Mouse (Mus musculus): Measurements from ENCODE around the gene Sprr2d. TPM values are rescaled to one million over a fixed set of nuclear protein-coding genes. Genes with fewer than 3 reads are reported as not detected.

Gene Sprr2d
- polyA plus RNA-seq (2016; fragmentation: Nextera tagmentation; extraction: Ambion mirVana): not detected in 2 replicates

GRCm38 (mm10) chr3:92338840-92339239 lies at the start of gene Sprr2d:
Sprr2d (plus strand) TSS chr3:92339140.
- Histone ChIP-seq H3K27ac (replicated peaks) (no peak within 1 kb of the TSS), H3K4me3 (no peak within 1 kb of the TSS), H3K36me3 (replicated peaks) (no peaks in the 10 kb centered on the region), H3K9me3 (no peaks in the 10 kb centered on the region), H3K27me3 (replicated peaks; ENCODE audit: low read depth, poor library complexity, severe bottlenecking) (no peaks in the 10 kb centered on the region), H3K4me1 (no peaks in the 10 kb centered on the region)
- DNase-seq (ENCODE audit: low spot score): no peak
- WGBS: 90% methylated on average over 5 of the region's 5 CpGs

DNA sequence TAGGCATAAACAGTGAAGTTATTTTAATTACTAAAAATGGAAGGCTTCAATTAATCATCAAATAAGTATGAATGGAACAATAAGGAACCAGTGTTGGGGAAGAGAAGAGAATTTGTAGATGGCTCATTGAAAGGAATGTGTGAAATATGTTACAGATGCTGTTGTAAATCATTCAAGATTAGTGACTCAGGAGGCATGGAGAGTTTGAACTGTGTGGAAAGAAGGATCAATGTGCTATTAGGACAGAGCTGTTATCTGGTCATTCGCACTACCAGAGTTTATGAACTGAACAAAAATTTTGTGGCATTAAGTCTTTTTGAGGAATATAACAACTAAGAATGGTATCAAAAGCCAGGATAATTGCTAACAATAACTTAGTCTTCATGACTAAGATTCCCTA lies 31.5 kb upstream of the Sprr2d start:
- WGBS: 94% methylated on average over 1 of the region's 1 CpGs
- no peak for DNase-seq (ENCODE audit: low spot score)
- H3K36me3 ChIP-seq (replicated peaks): no peaks in the 10 kb centered on the region
- H3K4me1 ChIP-seq: no peaks in the 10 kb centered on the region
- no peak overlapping the region for H3K27ac ChIP-seq (replicated peaks)
- no peak overlapping the region for H3K4me3 ChIP-seq
- no peaks in the 10 kb centered on the region for H3K9me3 ChIP-seq
- H3K27me3 ChIP-seq (replicated peaks; ENCODE audit: low read depth, poor library complexity, severe bottlenecking): no peaks in the 10 kb centered on the region

GRCm38 (mm10) chr3:92316320-92316719 lies 22.6 kb upstream of the Sprr2d start, which contains the start of gene Sprr2b:
Sprr2b (plus strand) TSS chr3:92316620.
- 75% methylated on average over 2 of the region's 2 CpGs for WGBS
- no peak for DNase-seq (ENCODE audit: low spot score)
- Histone ChIP-seq H3K9me3 (no peaks in the 10 kb centered on the region), H3K36me3 (replicated peaks) (no peaks in the 10 kb centered on the region), H3K4me1 (no peaks in the 10 kb centered on the region), H3K4me3 (no peak within 1 kb of the TSS), H3K27me3 (replicated peaks; ENCODE audit: low read depth, poor library complexity, severe bottlenecking) (no peaks in the 10 kb centered on the region), H3K27ac (replicated peaks) (no peak within 1 kb of the TSS)

DNA sequence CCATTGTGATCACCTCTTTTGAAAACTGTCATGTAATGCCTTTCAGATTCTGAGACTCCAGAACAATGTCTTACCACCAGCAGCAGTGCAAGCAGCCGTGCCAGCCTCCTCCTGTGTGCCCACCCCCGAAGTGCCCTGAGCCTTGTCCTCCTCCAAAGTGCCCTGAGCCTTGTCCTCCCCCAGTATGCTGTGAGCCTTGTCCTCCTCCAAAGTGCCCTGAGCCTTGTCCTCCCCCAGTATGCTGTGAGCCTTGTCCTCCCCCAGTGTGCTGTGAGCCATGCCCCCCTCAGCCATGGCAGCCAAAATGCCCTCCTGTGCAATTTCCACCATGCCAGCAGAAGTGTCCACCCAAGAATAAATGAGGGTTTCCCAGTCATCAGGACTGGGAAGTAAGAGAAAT lies 21.6 kb upstream of the Sprr2d start:
- no peaks in the 10 kb centered on the region for H3K36me3 ChIP-seq (replicated peaks)
- H3K27ac ChIP-seq (replicated peaks): no peak overlapping the region
- H3K4me3 ChIP-seq: no peak overlapping the region
- no peak for DNase-seq (ENCODE audit: low spot score)
- no peaks in the 10 kb centered on the region for H3K27me3 ChIP-seq (replicated peaks; ENCODE audit: low read depth, poor library complexity, severe bottlenecking)
- WGBS: 80% methylated on average over 2 of the region's 2 CpGs
- H3K4me1 ChIP-seq: no peaks in the 10 kb centered on the region
- no peaks in the 10 kb centered on the region for H3K9me3 ChIP-seq

- 84% methylated on average over 1 of the region's 1 CpGs for WGBS
- Histone ChIP-seq H3K4me1 (no peaks in the 10 kb centered on the region), H3K27me3 (replicated peaks; ENCODE audit: low read depth, poor library complexity, severe bottlenecking) (no peaks in the 10 kb centered on the region), H3K9me3 (no peaks in the 10 kb centered on the region), H3K27ac (replicated peaks) (no peak overlapping the region), H3K4me3 (no peak overlapping the region), H3K36me3 (replicated peaks) (no peaks in the 10 kb centered on the region)
- no peak for DNase-seq (ENCODE audit: low spot score)
Measured at GRCm38 (mm10) chr3:92336278-92336677, 2.7 kb upstream of the Sprr2d start.

DNA sequence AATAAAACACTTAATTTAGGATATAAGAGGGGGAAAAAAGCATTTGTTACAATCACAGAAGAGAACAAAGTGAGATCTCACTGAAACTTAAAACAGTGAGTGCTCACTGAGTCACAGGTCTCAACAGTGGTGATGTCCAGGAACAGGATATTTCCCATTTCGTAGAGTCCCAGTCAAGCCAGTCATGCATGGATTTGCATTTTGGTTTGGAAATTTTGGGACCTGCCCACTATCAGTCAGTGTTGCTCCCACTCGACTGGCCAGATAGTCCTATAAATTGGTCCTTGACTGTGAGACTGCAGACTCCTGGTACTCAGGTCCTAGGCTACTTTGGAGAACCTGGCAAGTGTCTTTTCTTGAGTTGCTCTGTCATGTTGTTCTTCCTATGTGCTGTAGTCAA lies 12.9 kb downstream of the Sprr2d start, which contains the start of gene Sprr2e:
Gene Sprr2e, plus strand, starts transcription at position 301 of the 400 bp plus-strand sequence.
- DNase-seq (ENCODE audit: low spot score): no peak
- Histone ChIP-seq H3K9me3 (no peaks in the 10 kb centered on the region), H3K36me3 (replicated peaks) (no peaks in the 10 kb centered on the region), H3K27me3 (replicated peaks; ENCODE audit: low read depth, poor library complexity, severe bottlenecking) (no peaks in the 10 kb centered on the region), H3K4me1 (no peaks in the 10 kb centered on the region), H3K27ac (replicated peaks) (no peak within 1 kb of the TSS), H3K4me3 (no peak within 1 kb of the TSS)
- WGBS: 89% methylated on average over 2 of the region's 2 CpGs

GRCm38 (mm10) chr3:92361619-92362018 lies 22.7 kb downstream of the Sprr2d start:
- no peaks in the 10 kb centered on the region for H3K4me1 ChIP-seq
- H3K4me3 ChIP-seq: no peak overlapping the region
- H3K9me3 ChIP-seq: no peaks in the 10 kb centered on the region; the same call in 1 of the 2 replicates
- no peak for DNase-seq (ENCODE audit: low spot score)
- no peaks in the 10 kb centered on the region for H3K27me3 ChIP-seq (replicated peaks; ENCODE audit: low read depth, poor library complexity, severe bottlenecking)
- no peak overlapping the region for H3K27ac ChIP-seq (replicated peaks)
- no peaks in the 10 kb centered on the region for H3K36me3 ChIP-seq (replicated peaks)

DNA sequence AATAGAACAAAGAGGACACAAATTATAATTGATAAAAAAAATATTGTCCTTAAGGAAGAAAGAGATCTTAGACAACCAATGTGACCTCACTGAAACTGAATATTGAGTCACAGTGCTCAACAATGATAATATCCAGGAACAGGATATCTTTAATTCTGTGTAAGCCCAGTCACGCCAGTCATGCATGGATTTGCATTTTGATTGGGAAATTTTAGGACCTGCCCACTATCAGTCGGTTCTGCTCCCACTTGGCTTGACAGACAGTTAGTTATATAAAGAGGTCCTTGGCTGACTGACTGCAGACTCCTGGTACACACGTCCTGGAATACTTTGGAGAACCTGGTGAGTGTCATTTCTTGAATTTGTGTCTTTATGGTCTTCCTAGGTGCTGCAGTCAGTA lies 25.9 kb downstream of the Sprr2d start, which contains the start of gene Sprr2f:
Gene Sprr2f, plus strand, starts transcription at position 301 of the 400 bp plus-strand sequence.
- WGBS: 72% methylated on average over 3 of the region's 3 CpGs
- DNase-seq (ENCODE audit: low spot score): no peak
- H3K4me1 ChIP-seq: no peaks in the 10 kb centered on the region
- no peaks in the 10 kb centered on the region for H3K27me3 ChIP-seq (replicated peaks; ENCODE audit: low read depth, poor library complexity, severe bottlenecking)
- no peaks in the 10 kb centered on the region for H3K36me3 ChIP-seq (replicated peaks)
- H3K9me3 ChIP-seq: no peaks in the 10 kb centered on the region
- no peak within 1 kb of the TSS for H3K4me3 ChIP-seq
- no peak within 1 kb of the TSS for H3K27ac ChIP-seq (replicated peaks)

DNA sequence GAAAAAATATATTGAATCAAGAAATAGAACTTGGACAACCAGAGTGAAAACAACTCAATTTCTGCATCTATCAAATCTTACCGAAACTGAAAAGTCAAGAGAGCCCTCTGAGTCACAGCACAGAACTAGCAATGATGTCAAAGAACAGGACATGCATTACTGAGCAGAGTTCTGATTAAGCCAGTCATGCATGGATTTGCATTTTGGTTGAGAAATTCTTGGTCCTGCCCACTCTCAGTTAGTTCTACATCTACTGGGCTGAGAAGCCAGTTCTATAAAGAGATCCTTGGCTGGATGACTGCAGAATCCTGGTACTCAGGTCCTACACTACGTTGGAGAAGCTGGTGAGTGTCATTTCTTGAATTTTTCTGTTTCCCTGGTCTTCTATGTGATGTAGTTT lies 34.7 kb downstream of the Sprr2d start:
- Histone ChIP-seq H3K27me3 (replicated peaks; ENCODE audit: low read depth, poor library complexity, severe bottlenecking) (no peaks in the 10 kb centered on the region), H3K36me3 (replicated peaks) (no peaks in the 10 kb centered on the region), H3K9me3 (no peaks in the 10 kb centered on the region), H3K4me3 (no peak overlapping the region), H3K27ac (replicated peaks) (no peak overlapping the region), H3K4me1 (no peaks in the 10 kb centered on the region)
- DNase-seq (ENCODE audit: low spot score): no peak
- WGBS: 74% methylated on average over 2 of the region's 2 CpGs

- Histone ChIP-seq H3K27ac (replicated peaks) (no peak within 1 kb of the TSS), H3K4me3 (no peak within 1 kb of the TSS), H3K4me1 (no peaks in the 10 kb centered on the region), H3K27me3 (replicated peaks; ENCODE audit: low read depth, poor library complexity, severe bottlenecking) (no peaks in the 10 kb centered on the region), H3K9me3 (no peaks in the 10 kb centered on the region), H3K36me3 (replicated peaks) (no peaks in the 10 kb centered on the region)
- 86% methylated on average over 1 of the region's 1 CpGs for WGBS
- DNase-seq (ENCODE audit: low spot score): no peak
Measured at GRCm38 (mm10) chr3:92385385-92385784, 46.4 kb downstream of the Sprr2d start, which contains the start of gene Sprr2h. Sprr2h (plus strand) TSS chr3:92385685.

Other genes with a start within 250 kb of the Sprr2d start
- not detected in 2 replicates for gene Prr9, start 215.2 kb upstream of the Sprr2d start, polyA plus RNA-seq (2016; fragmentation: Nextera tagmentation; extraction: Ambion mirVana)
- not detected in 2 replicates for gene Lelp1, start 196.4 kb upstream of the Sprr2d start, polyA plus RNA-seq (2016; fragmentation: Nextera tagmentation; extraction: Ambion mirVana)
- gene Sprr2a1, start 123.3 kb upstream of the Sprr2d start, polyA plus RNA-seq (2016; fragmentation: Nextera tagmentation; extraction: Ambion mirVana): not detected in 2 replicates
- not detected in 2 replicates for gene Sprr2a2, start 123.2 kb upstream of the Sprr2d start, polyA plus RNA-seq (2016; fragmentation: Nextera tagmentation; extraction: Ambion mirVana)
- gene Sprr2a3, start 53.7 kb upstream of the Sprr2d start, polyA plus RNA-seq (2016; fragmentation: Nextera tagmentation; extraction: Ambion mirVana): not detected in 2 replicates
- gene Sprr2b, start 22.5 kb upstream of the Sprr2d start, polyA plus RNA-seq (2016; fragmentation: Nextera tagmentation; extraction: Ambion mirVana): not detected in 2 replicates
- gene Sprr2e, start 13.0 kb downstream of the Sprr2d start, polyA plus RNA-seq (2016; fragmentation: Nextera tagmentation; extraction: Ambion mirVana): not detected in 2 replicates
- gene Sprr2f, start 26.0 kb downstream of the Sprr2d start, polyA plus RNA-seq (2016; fragmentation: Nextera tagmentation; extraction: Ambion mirVana): not detected in 2 replicates
- not detected in 2 replicates for gene Sprr2h, start 46.5 kb downstream of the Sprr2d start, polyA plus RNA-seq (2016; fragmentation: Nextera tagmentation; extraction: Ambion mirVana)
- not detected in 2 replicates for gene Sprr2i, start 68.9 kb downstream of the Sprr2d start, polyA plus RNA-seq (2016; fragmentation: Nextera tagmentation; extraction: Ambion mirVana)
- not detected in 2 replicates for gene Sprr2j-ps, start 78.9 kb downstream of the Sprr2d start, polyA plus RNA-seq (2016; fragmentation: Nextera tagmentation; extraction: Ambion mirVana)
- 10.3 and 10.6 TPM in 2 replicates for gene Gm9774, start 90.3 kb downstream of the Sprr2d start, polyA plus RNA-seq (2016; fragmentation: Nextera tagmentation; extraction: Ambion mirVana)
- not detected in 2 replicates for gene Sprr2k, start 93.4 kb downstream of the Sprr2d start, polyA plus RNA-seq (2016; fragmentation: Nextera tagmentation; extraction: Ambion mirVana)
- not detected in 2 replicates for gene Sprr1b, start 99.6 kb downstream of the Sprr2d start, polyA plus RNA-seq (2016; fragmentation: Nextera tagmentation; extraction: Ambion mirVana)
- gene Sprr3, start 119.6 kb downstream of the Sprr2d start, polyA plus RNA-seq (2016; fragmentation: Nextera tagmentation; extraction: Ambion mirVana): not detected in 2 replicates
- not detected in 2 replicates for gene Sprr1a, start 146.8 kb downstream of the Sprr2d start, polyA plus RNA-seq (2016; fragmentation: Nextera tagmentation; extraction: Ambion mirVana)
- gene Sprr4, start 161.4 kb downstream of the Sprr2d start, polyA plus RNA-seq (2016; fragmentation: Nextera tagmentation; extraction: Ambion mirVana): not detected in 2 replicates
- gene 2310046K23Rik, start 195.4 kb downstream of the Sprr2d start, polyA plus RNA-seq (2016; fragmentation: Nextera tagmentation; extraction: Ambion mirVana): not detected in 2 replicates
- gene Ivl, start 234.6 kb downstream of the Sprr2d start, polyA plus RNA-seq (2016; fragmentation: Nextera tagmentation; extraction: Ambion mirVana): not detected in 2 replicates
- gene Smcp, start 249.9 kb downstream of the Sprr2d start, polyA plus RNA-seq (2016; fragmentation: Nextera tagmentation; extraction: Ambion mirVana): not detected in 2 replicates

All from embryonic facial prominence, embryonic 10.5 days (tissue).